Mouse (Mus musculus) C2C12 (cell line): Measurements from ENCODE around the gene Fzd1.

ENCODE experiments used
- CTCF ChIP-seq: IDR thresholded peaks from one replicate; pipeline ENCODE4 v1.5.1; 2011; ENCODE audit not compliant: control insufficient read depth, insufficient read depth, insufficient read length
- FOSL1 ChIP-seq: IDR thresholded peaks from one replicate; pipeline ENCODE4 v1.8.0; 2011; ENCODE audit warnings: mild to moderate bottlenecking, low read length; ENCODE audit not compliant: poor library complexity, insufficient read depth, severe bottlenecking
- MAX ChIP-seq: IDR thresholded peaks from one replicate; pipeline ENCODE4 v1.6.1; 2011; ENCODE audit warnings: mild to moderate bottlenecking, control low read depth
- MYOD1 ChIP-seq: IDR thresholded peaks from one replicate; pipeline ENCODE4 v1.6.1; 2011; ENCODE audit warnings: low read depth; ENCODE audit not compliant: control insufficient read depth, insufficient read length
- MYOG ChIP-seq: IDR thresholded peaks from one replicate; pipeline ENCODE4 v1.6.1; 2011; ENCODE audit not compliant: control insufficient read depth, insufficient read length; ENCODE audit errors: extremely low read depth
- USF1 ChIP-seq: IDR thresholded peaks from one replicate; pipeline ENCODE4 v1.6.1; 2011; ENCODE audit warnings: low read depth, mild to moderate bottlenecking, control low read depth, moderate library complexity

- TF ChIP-seq CTCF (no peak), MYOG (no peak), USF1 (no peak), MYOD1 (no peak), MAX (no peak), FOSL1 (no peak)
Measured at GRCm38 (mm10) chr5:4731064-4731463, 26.8 kb downstream of the Fzd1 start.
